Mouse (Mus musculus): ENCODE results near the gene Hormad2. TPM values are rescaled to one million over a fixed set of nuclear protein-coding genes. Genes with fewer than 3 reads are reported as not detected.

Gene Hormad2
- polyA plus RNA-seq, 1 experiment from 2014 or later: 0.43 TPM

DNA sequence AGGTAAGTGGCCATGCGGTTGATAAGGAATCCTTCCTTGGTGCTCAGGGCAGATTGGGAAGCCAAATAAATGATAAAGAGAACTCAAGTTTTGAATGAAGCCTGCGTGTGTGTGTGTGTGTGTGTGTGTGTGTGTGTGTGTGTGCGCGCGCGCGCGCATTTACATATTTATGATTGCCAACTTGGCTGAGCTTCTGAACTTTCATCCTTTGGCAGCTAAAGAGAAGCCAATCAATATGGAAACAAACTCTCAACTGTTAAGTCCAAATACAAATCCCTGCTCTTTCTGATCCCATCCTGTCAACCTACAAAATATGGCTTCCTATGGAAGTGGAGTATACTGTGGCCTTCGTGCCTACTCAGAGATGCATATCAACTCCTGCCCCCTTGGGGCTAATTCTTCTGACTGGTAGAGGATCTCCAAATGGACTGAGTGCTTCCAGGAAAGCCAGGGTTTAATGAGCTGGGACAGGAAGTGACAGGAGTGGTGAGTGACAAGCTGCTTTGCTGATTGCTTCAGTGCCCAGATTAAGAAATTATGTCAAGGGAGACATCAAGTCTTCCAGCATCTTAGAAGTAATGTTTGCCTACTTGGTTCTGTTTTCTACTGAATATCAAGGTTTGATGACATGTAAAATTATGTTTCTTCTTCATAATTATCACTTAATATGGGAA lies 5.4 kb upstream of the Hormad2 start:
- Histone ChIP-seq H3K27ac (replicated peaks) (no peak overlapping the region), H3K27me3 (no peaks in the 10 kb centered on the region), H3K9me3 (replicated peaks) (no peaks in the 10 kb centered on the region), H3K4me1 (no peaks in the 10 kb centered on the region), H3K4me2 (replicated peaks) (no peak overlapping the region), H3K36me3 (no peaks in the 10 kb centered on the region), H3K4me3 (replicated peaks) (no peak overlapping the region), H3K9ac (no peak overlapping the region)
- no peak for ATAC-seq (ENCODE audit: insufficient number of reproducible peaks, low FRiP score, low TSS enrichment, low read depth)
- WGBS: 91% methylated on average over 9 of the region's 9 CpGs

DNA sequence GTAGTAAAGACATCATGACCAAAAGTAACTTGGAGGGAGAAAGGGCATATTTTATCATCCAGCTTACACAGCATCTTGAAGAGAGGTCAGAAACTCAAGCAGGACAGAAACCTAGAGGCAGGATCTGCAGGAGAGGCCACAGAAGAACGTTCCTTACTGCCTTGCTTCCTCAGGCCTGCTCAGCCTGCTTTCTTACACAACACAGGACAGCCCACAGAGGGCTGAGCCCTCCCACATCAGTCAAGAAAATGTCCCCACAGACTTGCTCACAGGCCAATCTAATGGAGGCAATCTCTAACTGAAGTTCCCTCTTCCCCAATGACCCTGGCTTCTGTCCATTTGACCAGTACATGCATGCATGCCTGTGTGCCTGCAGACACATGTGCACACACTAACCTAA lies 1.4 kb upstream of the Hormad2 start:
- H3K27ac ChIP-seq (replicated peaks): no peak overlapping the region
- no peak overlapping the region for H3K4me2 ChIP-seq (replicated peaks)
- WGBS: 52% methylated on average over 1 of the region's 1 CpGs
- no peaks in the 10 kb centered on the region for H3K27me3 ChIP-seq
- H3K9ac ChIP-seq: no peak overlapping the region
- no peaks in the 10 kb centered on the region for H3K4me1 ChIP-seq
- H3K9me3 ChIP-seq (replicated peaks): no peaks in the 10 kb centered on the region
- H3K36me3 ChIP-seq: no peaks in the 10 kb centered on the region
- H3K4me3 ChIP-seq (replicated peaks): no peak overlapping the region
- ATAC-seq (ENCODE audit: insufficient number of reproducible peaks, low FRiP score, low TSS enrichment, low read depth): no peak

DNA sequence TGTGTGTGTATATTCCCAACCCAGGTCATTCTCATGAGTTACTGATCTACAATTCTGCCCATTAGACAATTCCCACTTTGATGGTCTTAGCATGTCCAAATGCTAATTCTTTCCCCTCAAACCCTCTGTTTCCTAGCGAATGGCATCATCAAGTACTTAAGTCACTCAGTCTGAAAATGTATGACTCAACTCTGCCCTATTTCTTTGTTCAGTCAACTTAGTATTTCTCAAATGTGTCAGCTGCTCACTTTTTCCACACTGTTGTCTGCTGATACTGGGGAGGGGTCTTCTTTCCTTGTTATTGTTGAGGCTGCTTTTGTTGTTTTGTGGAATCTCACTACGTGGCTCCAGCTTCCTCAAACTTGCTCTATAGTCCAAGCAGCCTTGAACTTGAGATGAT lies 2.7 kb downstream of the Hormad2 start:
- Histone ChIP-seq H3K4me3 (replicated peaks) (no peak overlapping the region), H3K9me3 (replicated peaks) (no peaks in the 10 kb centered on the region), H3K4me2 (replicated peaks) (no peak overlapping the region), H3K27ac (replicated peaks) (no peak overlapping the region), H3K9ac (no peak overlapping the region), H3K36me3 (no peaks in the 10 kb centered on the region), H3K27me3 (no peaks in the 10 kb centered on the region), H3K4me1 (no peaks in the 10 kb centered on the region)
- WGBS: 54% methylated on average over 2 of the region's 2 CpGs
- ATAC-seq (ENCODE audit: insufficient number of reproducible peaks, low FRiP score, low TSS enrichment, low read depth): no peak

- no peak for ATAC-seq (ENCODE audit: insufficient number of reproducible peaks, low FRiP score, low TSS enrichment, low read depth)
- Histone ChIP-seq H3K36me3 (no peaks in the 10 kb centered on the region), H3K27ac (replicated peaks) (no peak overlapping the region), H3K4me2 (replicated peaks) (no peak overlapping the region), H3K27me3 (no peaks in the 10 kb centered on the region), H3K4me3 (replicated peaks) (no peak overlapping the region), H3K9ac (no peak overlapping the region), H3K9me3 (replicated peaks) (no peaks in the 10 kb centered on the region), H3K4me1 (no peaks in the 10 kb centered on the region)
- 80% methylated on average over 1 of the region's 1 CpGs for WGBS
Measured at GRCm38 (mm10) chr11:4437318-4437717, 3.6 kb downstream of the Hormad2 start.

DNA sequence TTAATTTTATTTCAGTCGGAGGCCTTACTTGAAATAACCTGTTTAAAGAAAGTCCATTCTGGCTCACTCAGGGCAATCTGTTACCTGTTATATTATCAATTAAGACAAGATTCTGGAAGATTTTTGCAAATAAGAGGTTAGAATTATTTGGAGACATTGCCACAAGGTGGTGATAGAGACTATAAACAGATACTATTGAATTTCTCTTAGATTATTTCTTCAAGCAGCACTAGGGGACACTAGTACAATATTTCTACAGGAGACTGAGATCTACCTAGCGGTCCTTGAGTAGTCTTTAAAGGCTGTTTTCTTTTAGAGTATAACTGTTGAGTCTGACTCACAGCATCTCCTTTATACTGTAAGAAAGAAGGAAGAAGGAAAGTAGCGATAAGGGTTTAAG lies 4.3 kb downstream of the Hormad2 start:
- Histone ChIP-seq H3K27me3 (no peaks in the 10 kb centered on the region), H3K4me2 (replicated peaks) (no peak overlapping the region), H3K4me1 (no peaks in the 10 kb centered on the region), H3K4me3 (replicated peaks) (no peak overlapping the region), H3K27ac (replicated peaks) (no peak overlapping the region), H3K9ac (no peak overlapping the region), H3K9me3 (replicated peaks) (no peaks in the 10 kb centered on the region), H3K36me3 (no peaks in the 10 kb centered on the region)
- ATAC-seq (ENCODE audit: insufficient number of reproducible peaks, low FRiP score, low TSS enrichment, low read depth): no peak
- 74% methylated on average over 3 of the region's 3 CpGs for WGBS

DNA sequence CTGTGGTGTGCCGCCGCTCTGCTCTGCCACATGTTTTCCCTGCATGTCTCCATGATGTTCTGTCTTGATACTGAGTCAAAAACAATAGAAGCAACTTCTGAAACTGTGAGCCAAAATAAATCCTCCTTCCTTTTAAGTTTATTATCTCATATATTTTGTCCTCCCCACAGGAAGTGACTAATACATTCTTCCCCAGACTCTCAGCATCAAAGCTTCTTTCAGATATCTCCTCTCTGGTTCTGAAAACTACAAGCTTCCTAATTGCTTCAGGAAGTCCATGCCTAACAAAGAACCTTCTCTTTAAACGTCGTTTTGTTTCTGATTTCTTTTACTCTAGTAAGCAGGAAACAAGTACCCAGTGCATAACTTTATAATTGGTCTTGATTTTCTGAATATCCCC lies 6.4 kb downstream of the Hormad2 start:
- WGBS: 47% methylated on average over 4 of the region's 4 CpGs
- no peak overlapping the region for H3K27ac ChIP-seq (replicated peaks)
- no peak overlapping the region for H3K4me2 ChIP-seq (replicated peaks)
- H3K27me3 ChIP-seq: no peaks in the 10 kb centered on the region
- ATAC-seq (ENCODE audit: insufficient number of reproducible peaks, low FRiP score, low TSS enrichment, low read depth): no peak
- no peaks in the 10 kb centered on the region for H3K4me1 ChIP-seq
- no peaks in the 10 kb centered on the region for H3K36me3 ChIP-seq
- H3K9ac ChIP-seq: no peak overlapping the region
- H3K9me3 ChIP-seq (replicated peaks): no peaks in the 10 kb centered on the region
- H3K4me3 ChIP-seq (replicated peaks): no peak overlapping the region

DNA sequence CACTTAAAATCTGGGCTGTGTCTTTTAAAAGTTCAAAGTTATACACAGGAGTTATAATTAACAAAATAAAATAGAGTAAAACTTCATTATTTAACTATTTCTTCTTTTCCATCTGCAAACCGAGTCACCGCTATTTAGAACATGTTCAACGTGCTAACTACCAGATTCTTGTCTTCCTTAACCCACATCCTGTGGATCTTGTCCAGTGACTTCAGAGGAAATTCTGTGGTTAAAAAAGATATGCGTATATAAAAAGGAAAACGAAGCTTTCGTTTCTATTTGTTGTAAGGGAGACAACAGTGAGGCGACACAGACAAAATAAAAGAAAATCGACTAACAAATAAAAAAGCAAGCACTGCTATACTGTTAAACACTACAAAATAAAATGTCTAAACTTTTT lies 17.1 kb downstream of the Hormad2 start:
- H3K27me3 ChIP-seq: no peaks in the 10 kb centered on the region; the same call in 1 of the 2 replicates
- H3K4me1 ChIP-seq: no peaks in the 10 kb centered on the region
- H3K36me3 ChIP-seq: no peaks in the 10 kb centered on the region
- H3K9me3 ChIP-seq (replicated peaks): no peaks in the 10 kb centered on the region
- no peak overlapping the region for H3K4me2 ChIP-seq (replicated peaks)
- WGBS: 71% methylated on average over 8 of the region's 8 CpGs
- ATAC-seq (ENCODE audit: insufficient number of reproducible peaks, low FRiP score, low TSS enrichment, low read depth): no peak
- no peak overlapping the region for H3K27ac ChIP-seq (replicated peaks)
- no peak overlapping the region for H3K4me3 ChIP-seq (replicated peaks)
- H3K9ac ChIP-seq: no peak overlapping the region

DNA sequence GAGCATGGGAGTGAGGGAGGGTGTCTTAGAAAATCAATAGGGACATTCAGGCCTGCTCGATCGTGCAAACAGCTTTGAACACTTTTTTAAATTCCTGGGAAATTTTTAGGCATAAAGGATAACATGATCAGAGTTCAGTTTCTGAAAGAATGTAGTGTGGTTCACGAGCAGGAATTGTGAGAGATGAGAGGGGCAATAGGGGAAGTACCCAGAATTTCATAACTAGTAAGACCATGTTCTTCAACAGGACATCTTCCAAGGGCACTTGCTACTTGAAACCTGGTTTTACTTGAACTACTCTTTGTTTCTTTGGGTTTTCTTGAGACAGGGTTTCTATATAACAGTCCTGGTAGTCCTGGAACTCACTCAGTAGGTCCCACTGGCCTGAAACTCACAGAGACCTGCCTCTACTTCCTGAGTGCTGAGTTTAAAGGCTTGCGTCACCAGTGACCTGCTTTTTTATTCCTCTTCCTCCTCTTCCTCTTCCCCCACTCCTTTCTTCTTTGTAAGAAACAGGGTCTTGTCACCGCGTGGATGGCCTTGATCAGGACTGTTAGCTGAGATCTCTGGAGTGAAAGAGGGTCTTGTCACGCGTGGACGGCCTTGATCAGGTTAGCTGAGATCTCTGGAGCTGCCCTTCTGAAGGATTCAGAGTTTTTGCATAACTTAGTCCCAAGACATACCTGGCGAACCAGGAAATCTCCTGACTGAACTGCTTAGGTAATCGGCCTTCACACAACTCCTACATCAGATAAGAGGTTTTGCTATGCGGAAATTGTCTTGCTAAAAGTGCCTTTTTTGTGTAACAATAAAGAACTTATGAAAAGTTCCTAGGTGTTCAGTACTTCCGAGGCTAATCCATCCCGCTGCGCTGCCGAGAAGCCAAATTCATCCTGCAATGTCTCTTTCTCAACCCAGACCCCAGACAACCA lies 18.1 kb downstream of the Hormad2 start:
- H3K4me1 ChIP-seq: no peaks in the 10 kb centered on the region
- H3K4me3 ChIP-seq (replicated peaks): no peak overlapping the region
- no peaks in the 10 kb centered on the region for H3K9me3 ChIP-seq (replicated peaks)
- no peaks in the 10 kb centered on the region for H3K36me3 ChIP-seq
- H3K27ac ChIP-seq (replicated peaks): no peak overlapping the region
- WGBS: 75% methylated on average over 16 of the region's 16 CpGs
- H3K4me2 ChIP-seq (replicated peaks): no peak overlapping the region
- H3K27me3 ChIP-seq: no peaks in the 10 kb centered on the region; the same call in 1 of the 2 replicates
- no peak for ATAC-seq (ENCODE audit: insufficient number of reproducible peaks, low FRiP score, low TSS enrichment, low read depth)
- H3K9ac ChIP-seq: no peak overlapping the region

DNA sequence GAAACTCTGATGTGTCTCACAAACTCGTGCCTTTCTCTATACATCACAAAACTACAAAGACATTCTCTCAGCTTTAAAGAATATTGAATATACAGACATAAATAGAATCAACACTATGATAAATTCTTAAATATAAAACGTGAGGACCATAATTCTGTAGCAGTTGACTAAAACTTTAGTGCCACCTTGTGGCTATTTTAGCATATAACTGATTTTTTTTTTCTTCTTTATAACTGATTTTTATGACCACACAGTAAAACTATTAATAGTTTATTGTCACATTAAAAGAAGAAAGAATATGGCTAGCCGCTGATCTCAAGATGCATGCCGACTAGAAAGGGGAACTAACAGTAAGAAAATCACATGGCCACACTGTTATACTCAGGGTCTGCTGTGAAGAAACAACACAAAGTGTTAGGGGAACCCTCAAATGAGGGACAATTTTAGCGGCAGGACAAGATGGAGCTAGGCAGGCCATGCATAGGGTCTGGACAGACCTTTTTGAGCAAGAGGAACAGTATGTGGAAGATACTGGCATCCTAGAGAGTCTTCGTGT lies 18.9 kb downstream of the Hormad2 start:
- Histone ChIP-seq H3K9me3 (replicated peaks) (no peaks in the 10 kb centered on the region), H3K4me1 (no peaks in the 10 kb centered on the region)
- 43% methylated on average over 6 of the region's 6 CpGs for WGBS

DNA sequence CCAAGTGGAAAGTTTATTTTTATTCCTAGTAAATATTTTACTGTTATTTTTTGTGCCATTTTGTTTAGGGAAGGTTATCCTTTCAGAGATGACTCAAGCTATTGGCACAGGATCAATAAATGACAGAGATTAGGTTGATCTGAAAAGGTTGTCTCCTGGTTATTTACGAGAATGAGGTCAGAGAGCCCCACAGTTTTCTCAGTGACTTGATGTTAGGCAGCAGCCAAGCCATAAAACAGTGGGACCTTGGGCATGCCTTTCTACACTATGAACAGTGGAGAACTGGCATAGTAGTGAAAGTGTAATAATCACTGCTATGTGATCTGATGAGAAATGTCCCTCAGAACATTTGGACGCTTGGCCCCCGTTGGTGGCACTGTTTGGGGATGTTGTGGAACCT lies 22.9 kb downstream of the Hormad2 start:
- H3K27me3 ChIP-seq: no peaks in the 10 kb centered on the region; the same call in 1 of the 2 replicates
- no peak overlapping the region for H3K4me2 ChIP-seq (replicated peaks)
- H3K9me3 ChIP-seq (replicated peaks): no peaks in the 10 kb centered on the region
- ATAC-seq (ENCODE audit: insufficient number of reproducible peaks, low FRiP score, low TSS enrichment, low read depth): no peak
- 83% methylated on average over 3 of the region's 3 CpGs for WGBS
- H3K27ac ChIP-seq (replicated peaks): no peak overlapping the region
- no peaks in the 10 kb centered on the region for H3K36me3 ChIP-seq
- no peak overlapping the region for H3K4me3 ChIP-seq (replicated peaks)
- no peaks in the 10 kb centered on the region for H3K4me1 ChIP-seq
- no peak overlapping the region for H3K9ac ChIP-seq

More for the DNA sequence above, 18.9 kb downstream of the Hormad2 start:
- H3K4me2 ChIP-seq (replicated peaks): no peak overlapping the region
- ATAC-seq (ENCODE audit: insufficient number of reproducible peaks, low FRiP score, low TSS enrichment, low read depth): no peak
- H3K27ac ChIP-seq (replicated peaks): no peak overlapping the region
- H3K36me3 ChIP-seq: no peaks in the 10 kb centered on the region
- H3K4me3 ChIP-seq (replicated peaks): no peak overlapping the region
- H3K27me3 ChIP-seq: no peaks in the 10 kb centered on the region; the same call in 1 of the 2 replicates
- no peak overlapping the region for H3K9ac ChIP-seq

DNA sequence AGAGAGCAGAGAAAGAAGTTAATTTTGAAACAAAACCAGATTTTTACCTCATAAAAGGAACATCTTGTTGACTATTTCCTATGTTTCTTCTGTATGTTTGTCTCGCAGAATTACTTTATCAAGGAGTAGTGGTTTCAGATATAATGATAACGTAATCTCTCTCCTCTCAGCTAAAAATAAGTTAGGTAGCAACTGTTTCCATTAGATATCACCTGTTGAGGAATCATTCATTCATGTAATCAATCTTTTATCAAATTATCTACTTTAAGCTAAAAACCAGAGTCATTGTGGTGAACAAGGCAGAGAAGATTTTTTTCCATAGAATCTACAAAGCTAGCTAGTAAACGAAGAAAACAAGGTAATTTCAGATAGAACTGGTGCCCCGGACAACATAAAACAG lies 28.6 kb downstream of the Hormad2 start:
- Histone ChIP-seq H3K9me3 (replicated peaks) (no peaks in the 10 kb centered on the region), H3K4me1 (no peaks in the 10 kb centered on the region), H3K4me2 (replicated peaks) (no peak overlapping the region), H3K4me3 (replicated peaks) (no peak overlapping the region), H3K9ac (no peak overlapping the region), H3K27ac (replicated peaks) (no peak overlapping the region), H3K27me3 (no peaks in the 10 kb centered on the region), H3K36me3 (no peaks in the 10 kb centered on the region)
- 89% methylated on average over 4 of the region's 4 CpGs for WGBS
- ATAC-seq (ENCODE audit: insufficient number of reproducible peaks, low FRiP score, low TSS enrichment, low read depth): no peak
